In genomic region chr7:127016971-127017949, GRCm38 (mm10) we compare ENCODE assay signal across 8 mouse cellular contexts. TPM values are rescaled to one million over a fixed set of nuclear protein-coding genes. Genes with fewer than 3 reads are reported as not detected.
DNase-seq lines count a peak whose midpoint lies in the region; ATAC-seq and TF ChIP-seq lines count a peak whose summit lies in the region.

Pagr1a (minus strand) TSS chr7:127017352.

- peak within 1 kb of the TSS; percentile 92 for H3K4me2 ChIP-seq in embryonic facial prominence, embryonic 13.5 days
- H3K4me2 ChIP-seq in limb, embryonic 12.5 days: peak within 1 kb of the TSS; percentile 92
- H3K4me2 ChIP-seq in midbrain, embryonic 15.5 days: peak within 1 kb of the TSS; percentile 90

- H3K4me1 ChIP-seq in embryonic facial prominence, embryonic 13.5 days: peaks cover 68% of the 10 kb centered on the region
- peaks cover 11% of the 10 kb centered on the region; the same call in 1 of the 2 replicates for H3K4me1 ChIP-seq in kidney, adult 2 months (ENCODE audit: control insufficient read depth, insufficient read depth, low read length)
- peaks cover 69% of the 10 kb centered on the region for H3K4me1 ChIP-seq in limb, embryonic 12.5 days (replicated peaks)
- H3K4me1 ChIP-seq in midbrain, embryonic 15.5 days: peaks cover 77% of the 10 kb centered on the region
- H3K4me1 ChIP-seq in spleen, adult 2 months (ENCODE audit: control insufficient read depth, insufficient read depth, insufficient read length): peaks cover 22% of the 10 kb centered on the region

- H3K36me3 ChIP-seq in embryonic facial prominence, embryonic 13.5 days: peaks cover 41% of the 10 kb centered on the region
- H3K36me3 ChIP-seq in kidney, adult 2 months (ENCODE audit: control insufficient read depth, insufficient read depth, low read length): no peaks in the 10 kb centered on the region
- peaks cover 50% of the 10 kb centered on the region for H3K36me3 ChIP-seq in limb, embryonic 12.5 days
- peaks cover 14% of the 10 kb centered on the region; the same call in 1 of the 2 replicates for H3K36me3 ChIP-seq in midbrain, embryonic 15.5 days (replicated peaks)
- H3K36me3 ChIP-seq in spleen, adult 2 months (ENCODE audit: control insufficient read depth, insufficient read depth, low read length): peaks cover 3% of the 10 kb centered on the region

- H3K27me3 ChIP-seq in embryonic facial prominence, embryonic 13.5 days: no peaks in the 10 kb centered on the region
- H3K27me3 ChIP-seq in kidney, adult 2 months (replicated peaks; ENCODE audit: control insufficient read depth, insufficient read depth, low read length): no peaks in the 10 kb centered on the region
- no peaks in the 10 kb centered on the region for H3K27me3 ChIP-seq in limb, embryonic 12.5 days
- H3K27me3 ChIP-seq in midbrain, embryonic 15.5 days (replicated peaks): no peaks in the 10 kb centered on the region
- no peaks in the 10 kb centered on the region for H3K27me3 ChIP-seq in spleen, adult 2 months (ENCODE audit: control insufficient read depth, insufficient read depth, low read length)

- H3K9ac ChIP-seq in embryonic facial prominence, embryonic 13.5 days: peak within 1 kb of the TSS; percentile 93
- peak within 1 kb of the TSS; percentile 89 for H3K9ac ChIP-seq in limb, embryonic 12.5 days (replicated peaks)
- H3K9ac ChIP-seq in midbrain, embryonic 15.5 days: peak within 1 kb of the TSS; percentile 91

- H3K4me3 ChIP-seq in embryonic facial prominence, embryonic 13.5 days: peak within 1 kb of the TSS; percentile 72
- H3K4me3 ChIP-seq in kidney, adult 2 months (ENCODE audit: insufficient read depth, low read depth, low read length): peak within 1 kb of the TSS; percentile 89
- peak within 1 kb of the TSS; percentile 68 for H3K4me3 ChIP-seq in limb, embryonic 12.5 days (replicated peaks)
- H3K4me3 ChIP-seq in midbrain, embryonic 15.5 days: peak within 1 kb of the TSS; percentile 69
- peak within 1 kb of the TSS; percentile 76 for H3K4me3 ChIP-seq in spleen, adult 2 months (ENCODE audit: extremely low read depth, insufficient read depth, insufficient read length)

- H3K27ac ChIP-seq in embryonic facial prominence, embryonic 13.5 days: peak within 1 kb of the TSS; percentile 96
- peak within 1 kb of the TSS; percentile 96 for H3K27ac ChIP-seq in kidney, adult 2 months (ENCODE audit: insufficient read depth, low read depth, low read length)
- peak within 1 kb of the TSS; percentile 97 for H3K27ac ChIP-seq in limb, embryonic 12.5 days
- peak within 1 kb of the TSS; percentile 94 for H3K27ac ChIP-seq in midbrain, embryonic 15.5 days
- H3K27ac ChIP-seq in spleen, adult 2 months (ENCODE audit: insufficient read depth, low read length): peak within 1 kb of the TSS; percentile 93

- no peaks in the 10 kb centered on the region for H3K9me3 ChIP-seq in embryonic facial prominence, embryonic 13.5 days
- no peaks in the 10 kb centered on the region for H3K9me3 ChIP-seq in limb, embryonic 12.5 days
- H3K9me3 ChIP-seq in midbrain, embryonic 15.5 days: no peaks in the 10 kb centered on the region

- peak; percentile 71 for TF ChIP-seq CTCF in kidney, adult 2 months (conservative IDR thresholded peaks at IDR 0.05; ENCODE audit: insufficient read depth, insufficient read length, low read depth, low read length)
- peak; percentile 76 for TF ChIP-seq CTCF in spleen, adult 2 months (IDR thresholded peaks at IDR 0.05; ENCODE audit: extremely low read depth, insufficient read depth, insufficient read length, insufficient replicate concordance)

- ATAC-seq in embryonic facial prominence, embryonic 13.5 days (ENCODE audit: insufficient number of reproducible peaks, insufficient read depth, low FRiP score, low TSS enrichment, low read depth): peak; percentile 75
- peak; percentile 63 for ATAC-seq in limb, embryonic 12.5 days (ENCODE audit: insufficient number of reproducible peaks, insufficient read depth, low FRiP score, low TSS enrichment, low read depth)
- peak; percentile 83 for ATAC-seq in midbrain, embryonic 15.5 days (replicated peaks)

- DNase-seq in 3134 (ENCODE audit: extremely low read depth, insufficient read length, low spot score): peak; percentile 96
- peak; percentile 97 for DNase-seq in adrenal gland, postnatal 36 days
- peak; percentile 97 to 98 for DNase-seq in heart, adult 18-20 months
- DNase-seq in kidney, adult 2 months: peak; percentile 99
- DNase-seq in spleen, adult 2 months (ENCODE audit: low read depth in 1 of 2, low spot score in 2 of 2): peak; percentile 97 to 99

- 2% methylated on average over 39 of the region's 39 CpGs for WGBS in embryonic facial prominence, embryonic 13.5 days
- 2% methylated on average over 39 of the region's 39 CpGs for WGBS in kidney, adult 2 months
- WGBS in limb, embryonic 12.5 days: 3% methylated on average over 39 of the region's 39 CpGs
- WGBS in midbrain, embryonic 15.5 days: 3% methylated on average over 39 of the region's 39 CpGs
- WGBS in spleen, adult 2 months: 3% methylated on average over 39 of the region's 39 CpGs

- peak; percentile 58 for TF ChIP-seq POLR2A in kidney, adult 2 months (IDR thresholded peaks at IDR 0.05; ENCODE audit: low read depth, low read length)
- peak; percentile 50; the same call in 1 of the 2 replicates for TF ChIP-seq POLR2A in spleen, adult 2 months (IDR thresholded peaks at IDR 0.05; ENCODE audit: low read depth, low read length)

RNA-seq across cellular contexts. Expression of gene Pagr1a, which starts in this region (rescaled TPM):
- total RNA-seq in adrenal gland, postnatal 36 days (2021): 10 to 100 TPM in 1 of 2 experiments, 1 to 10 TPM in 1; 4.4 to 15.1 TPM
- 50.4 and 53.7 TPM in 2 replicates for polyA plus RNA-seq in embryonic facial prominence, embryonic 13.5 days (2015; fragmentation: Nextera tagmentation; extraction: Ambion mirVana)
- total RNA-seq in heart, adult 18-20 months (2021): 10 to 100 TPM in 1 of 2 experiments, 1 to 10 TPM in 1; 8.3 to 10.7 TPM
- polyA plus RNA-seq in kidney, adult 2 months (2012; rRNA removed): 2.8 and 17.6 TPM in 2 replicates
- 33.0 and 34.4 TPM in 2 replicates for polyA plus RNA-seq in limb, embryonic 12.5 days (2016; fragmentation: Nextera tagmentation; extraction: Ambion mirVana)
- polyA plus RNA-seq in midbrain, embryonic 15.5 days (2015; fragmentation: Nextera tagmentation; extraction: Ambion mirVana): 46.9 and 73.4 TPM in 2 replicates
- 3.1 and 3.3 TPM in 2 replicates for polyA plus RNA-seq in spleen, adult 2 months (2012; rRNA removed)

Comparison
In these comparisons a context has a peak if more than half of its experiments do, and no peak if none do; other contexts are left out.
1. Peak in every context shown above with its lines: DNase-seq, ATAC-seq, H3K4me3 ChIP-seq and H3K27ac ChIP-seq.